Mouse (Mus musculus) thymus, adult 2 months (tissue): ENCODE measurements around the gene Ap4m1.

Source experiments
- CTCF ChIP-seq: fragments of 200-500 bp; IDR thresholded peaks from 2 replicates; pipeline ENCODE4 v1.5.1; 2012; ENCODE audit warnings: mild to moderate bottlenecking, control low read depth, low read length, moderate library complexity, borderline replicate concordance; ENCODE audit not compliant: control insufficient read depth, poor library complexity, insufficient read depth; ENCODE audit errors: extremely low read depth
- POLR2A ChIP-seq: fragments of 200-500 bp; IDR thresholded peaks from 2 replicates; pipeline ENCODE4 v1.6.1; 2012; ENCODE audit warnings: mild to moderate bottlenecking, low read length, control low read depth, moderate library complexity; ENCODE audit not compliant: control insufficient read depth, poor library complexity, insufficient read depth; ENCODE audit errors: extremely low read depth

DNA sequence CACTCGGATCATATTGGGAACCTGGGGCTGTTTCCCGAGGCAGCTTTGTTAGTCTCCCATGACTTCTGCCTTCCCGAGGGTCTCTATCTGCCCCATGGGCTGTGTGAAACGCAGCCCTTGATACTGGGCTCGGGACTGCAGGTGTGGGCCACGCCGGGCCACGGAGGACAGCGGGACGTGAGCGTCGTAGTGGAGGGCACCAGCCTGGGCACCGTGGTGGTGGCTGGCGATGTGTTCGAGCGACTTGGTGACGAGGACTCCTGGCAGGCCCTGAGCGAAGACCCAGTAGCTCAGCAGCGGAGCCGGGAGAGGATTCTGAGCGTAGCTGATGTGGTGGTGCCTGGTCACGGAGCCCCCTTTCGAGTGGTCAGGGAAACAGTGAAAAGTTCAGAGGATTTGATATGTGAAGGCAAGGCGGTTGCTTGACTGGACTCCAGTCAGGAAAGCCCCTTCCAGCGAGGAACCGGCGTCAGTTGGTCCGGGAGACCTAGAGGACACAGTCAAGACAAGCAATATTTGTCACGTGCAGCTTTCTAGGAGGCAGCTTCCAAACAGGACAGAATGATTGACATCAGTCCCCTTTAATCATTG lies 23.0 kb downstream of the Ap4m1 start:
- TF ChIP-seq CTCF (no peak), POLR2A (no peak)
